ENCODE assay signal across 22 mouse cellular contexts in the genomic region with DNA sequence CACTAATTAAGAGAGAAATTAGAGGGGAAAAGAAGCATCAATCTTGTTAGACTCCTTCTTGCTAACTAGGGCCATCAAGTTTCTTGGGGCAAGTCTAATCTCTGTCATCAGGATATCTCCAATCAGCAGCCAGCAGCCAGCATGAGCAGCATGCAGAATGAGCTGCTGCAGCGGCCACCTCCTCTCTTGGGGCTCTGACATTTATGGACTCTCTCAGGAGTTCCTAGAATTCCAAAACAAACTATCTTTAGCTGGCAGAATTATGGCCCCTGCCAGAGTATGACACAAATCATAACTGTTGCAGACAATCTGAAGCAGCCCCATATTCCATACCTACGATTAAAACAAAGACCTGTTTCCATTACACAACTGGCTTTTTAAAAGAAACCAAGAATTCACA. TPM values are rescaled to one million over a fixed set of nuclear protein-coding genes. Genes with fewer than 3 reads are reported as not detected.
"Had no signal": no experiment of that assay in that cellular context is flagged by ENCODE, and none has a peak within 500 bp of the region (broad histone marks: within the 10 kb centered on the region; RNA-seq: fewer than 3 reads in every experiment).

No protein-coding gene starts in this region.

- H3K9me3 ChIP-seq: limb, embryonic 12.5 days; limb, embryonic 15.5 days; midbrain, embryonic 12.5 days; midbrain, embryonic 15.5 days; neural tube, embryonic 12.5 days had no signal

- H3K9ac ChIP-seq: limb, embryonic 12.5 days; limb, embryonic 15.5 days; liver, embryonic 14.5 days; liver, postnatal 0 days; lung, embryonic 14.5 days; midbrain, embryonic 12.5 days; midbrain, embryonic 15.5 days; neural tube, embryonic 12.5 days; neural tube, embryonic 15.5 days had no signal

- H3K36me3 ChIP-seq: limb, embryonic 12.5 days; limb, embryonic 15.5 days; midbrain, embryonic 12.5 days; midbrain, embryonic 15.5 days; neural tube, embryonic 12.5 days; neural tube, embryonic 15.5 days had no signal

- H3K4me2 ChIP-seq: limb, embryonic 12.5 days; limb, embryonic 15.5 days; liver, embryonic 11.5 days; lung, embryonic 14.5 days; midbrain, embryonic 12.5 days; midbrain, embryonic 15.5 days; neural tube, embryonic 12.5 days; neural tube, embryonic 15.5 days had no signal

- H3K27me3 ChIP-seq: limb, embryonic 12.5 days; limb, embryonic 15.5 days; midbrain, embryonic 12.5 days; midbrain, embryonic 15.5 days; neural tube, embryonic 12.5 days; neural tube, embryonic 15.5 days had no signal

- H3K4me3 ChIP-seq: limb, embryonic 12.5 days; limb, embryonic 15.5 days; midbrain, embryonic 12.5 days; midbrain, embryonic 15.5 days; neural tube, embryonic 12.5 days; neural tube, embryonic 15.5 days had no signal

- H3K27ac ChIP-seq: limb, embryonic 12.5 days; limb, embryonic 15.5 days; liver, embryonic 14.5 days; macrophage; midbrain, embryonic 12.5 days; midbrain, embryonic 15.5 days; neural tube, embryonic 12.5 days; neural tube, embryonic 15.5 days; stomach, postnatal 0 days had no signal

- H3K4me1 ChIP-seq: limb, embryonic 12.5 days; limb, embryonic 15.5 days; midbrain, embryonic 12.5 days; midbrain, embryonic 15.5 days; neural tube, embryonic 12.5 days; neural tube, embryonic 15.5 days had no signal

- DNase-seq: kidney, postnatal 14 days; kidney, postnatal 4 days; left cerebral cortex, postnatal 4 days; liver, postnatal 0 days; lung, embryonic 14.5 days; right cerebral cortex, adult 18-20 months; right cerebral cortex, postnatal 14 days; right cerebral cortex, postnatal 4 days; thymus, adult 2 months; thymus, postnatal 14 days; thymus, postnatal 4 days had no signal

- ATAC-seq: liver, postnatal 0 days; lung, postnatal 0 days; midbrain, embryonic 15.5 days had no signal

RNA-seq across cellular contexts. Expression of a gene that starts 56.0 kb away (rescaled TPM):
- polyA plus RNA-seq: liver, postnatal 0 days had no signal
